Mouse (Mus musculus) mesoderm, embryonic 11.5 days (tissue): ENCODE results near the gene Vmn2r115.
"Not testable (repeated sequence)": the region's sequence is repeated elsewhere in the genome, so short reads cannot be mapped to it uniquely, and the experiment has no call there.

ENCODE experiments used
- DNase-seq: peaks from one replicate; pipeline ENCODE4 v3.0.0-alpha.2; 2012; ENCODE audit warnings: low read depth, low spot score

Vmn2r115 gene

GRCm38 (mm10) chr17:23343441-23343840 is at the start of gene Vmn2r115:
Gene Vmn2r115 (plus strand): TSS chr17:23343741.
- not testable (repeated sequence) for DNase-seq

- not testable (repeated sequence) for DNase-seq
Observed at GRCm38 (mm10) chr17:23312437-23312836, 31.1 kb upstream of the Vmn2r115 start, which contains the start of gene Vmn2r114. Gene Vmn2r114 (minus strand): TSS chr17:23312537.

GRCm38 (mm10) chr17:23330657-23331056 is 12.9 kb upstream of the Vmn2r115 start:
- DNase-seq = no peak

- no peak for DNase-seq
Observed at GRCm38 (mm10) chr17:23351644-23352043, 8.1 kb downstream of the Vmn2r115 start.

- DNase-seq = not testable (repeated sequence)
Observed at GRCm38 (mm10) chr17:23384304-23384703, 40.8 kb downstream of the Vmn2r115 start, which contains the start of gene Vmn2r116. Gene Vmn2r116 (plus strand): TSS chr17:23384604.
